Mouse (Mus musculus): ENCODE results near the gene Sell.

Sell gene

GRCm38 (mm10) chr1:164074606-164075140 lies 12.9 kb downstream of the Sell start:
- DNase-seq (ENCODE audit: low spot score), result no peak

GRCm38 (mm10) chr1:164075416-164075815 lies 13.6 kb downstream of the Sell start:
- DNase-seq (ENCODE audit: low spot score), result no peak

GRCm38 (mm10) chr1:164076441-164076840 lies 14.7 kb downstream of the Sell start:
- DNase-seq (ENCODE audit: low spot score), result no peak

- DNase-seq (ENCODE audit: low spot score), result no peak
Measured at GRCm38 (mm10) chr1:164077031-164077430, 15.2 kb downstream of the Sell start.

GRCm38 (mm10) chr1:164078323-164078741 lies 16.6 kb downstream of the Sell start:
- DNase-seq (ENCODE audit: low spot score), result no peak

- DNase-seq (ENCODE audit: low spot score), result no peak
Measured at GRCm38 (mm10) chr1:164079091-164079490, 17.3 kb downstream of the Sell start.

GRCm38 (mm10) chr1:164083046-164083445 lies 21.3 kb downstream of the Sell start:
- DNase-seq (ENCODE audit: low spot score), result no peak

GRCm38 (mm10) chr1:164086797-164087196 lies 25.0 kb downstream of the Sell start:
- DNase-seq (ENCODE audit: low spot score), result no peak

- DNase-seq (ENCODE audit: low spot score), result no peak
Measured at GRCm38 (mm10) chr1:164087872-164088271, 26.1 kb downstream of the Sell start.

GRCm38 (mm10) chr1:164096780-164097179 lies 35.0 kb downstream of the Sell start:
- no peak for DNase-seq (ENCODE audit: low spot score)

GRCm38 (mm10) chr1:164097911-164098310 lies 36.1 kb downstream of the Sell start:
- DNase-seq (ENCODE audit: low spot score), result no peak

- no peak for DNase-seq (ENCODE audit: low spot score)
Measured at GRCm38 (mm10) chr1:164098372-164098771, 36.6 kb downstream of the Sell start.

- no peak for DNase-seq (ENCODE audit: low spot score)
Measured at GRCm38 (mm10) chr1:164109763-164110162, 48.0 kb downstream of the Sell start.

GRCm38 (mm10) chr1:164110591-164111329 lies 49.0 kb downstream of the Sell start:
- no peak for DNase-seq (ENCODE audit: low spot score)

GRCm38 (mm10) chr1:164114280-164114679 lies 52.5 kb downstream of the Sell start:
- no peak for DNase-seq (ENCODE audit: low spot score)

- no peak for DNase-seq (ENCODE audit: low spot score)
Measured at GRCm38 (mm10) chr1:164114947-164115493, 53.2 kb downstream of the Sell start, which contains the start of gene Selp. Gene Selp (plus strand): TSS chr1:164115264.

GRCm38 (mm10) chr1:164115647-164116046 lies 53.9 kb downstream of the Sell start:
- no peak for DNase-seq (ENCODE audit: low spot score)

- no peak for DNase-seq (ENCODE audit: low spot score)
Measured at GRCm38 (mm10) chr1:164117869-164118268, 56.1 kb downstream of the Sell start.

GRCm38 (mm10) chr1:164119892-164120776 lies 58.4 kb downstream of the Sell start:
- no peak for DNase-seq (ENCODE audit: low spot score)

GRCm38 (mm10) chr1:164120777-164121158 lies 59.0 kb downstream of the Sell start:
- no peak for DNase-seq (ENCODE audit: low spot score)

GRCm38 (mm10) chr1:164123836-164124235 lies 62.1 kb downstream of the Sell start:
- DNase-seq (ENCODE audit: low spot score), result no peak

- DNase-seq (ENCODE audit: low spot score), result no peak
Measured at GRCm38 (mm10) chr1:164130013-164130412, 68.2 kb downstream of the Sell start.

Data from ovary, postnatal 36 days (tissue).